Mouse (Mus musculus): ENCODE results near the gene Cdhr3.
A peak's percentile ranks its signal among the peaks of the same experiment; 100 is the strongest.
"Not testable (repeated sequence)": the region's sequence is repeated elsewhere in the genome, so short reads cannot be mapped to it uniquely, and the experiment has no call there.

The Cdhr3 gene

GRCm38 (mm10) chr12:33071901-33072672 lies 20.6 kb downstream of the Cdhr3 start:
- no peak for DNase-seq

- no peak for DNase-seq
Observed at GRCm38 (mm10) chr12:33068977-33069376, 23.7 kb downstream of the Cdhr3 start.

GRCm38 (mm10) chr12:33066355-33066754 lies 26.3 kb downstream of the Cdhr3 start:
- DNase-seq = no peak

GRCm38 (mm10) chr12:33065162-33065561 lies 27.5 kb downstream of the Cdhr3 start:
- no peak for DNase-seq

- no peak for DNase-seq
Observed at GRCm38 (mm10) chr12:33064266-33064665, 28.4 kb downstream of the Cdhr3 start.

GRCm38 (mm10) chr12:33063250-33063649 lies 29.4 kb downstream of the Cdhr3 start:
- no peak for DNase-seq

- not testable (repeated sequence) for DNase-seq
Observed at GRCm38 (mm10) chr12:33062379-33062778, 30.3 kb downstream of the Cdhr3 start.

- DNase-seq = no peak
Observed at GRCm38 (mm10) chr12:33061651-33062050, 31.0 kb downstream of the Cdhr3 start.

GRCm38 (mm10) chr12:33057231-33058048 lies 35.2 kb downstream of the Cdhr3 start:
- DNase-seq = peak; percentile 12

- no peak for DNase-seq
Observed at GRCm38 (mm10) chr12:33056574-33056973, 36.1 kb downstream of the Cdhr3 start.

- no peak for DNase-seq
Observed at GRCm38 (mm10) chr12:33056074-33056473, 36.6 kb downstream of the Cdhr3 start.

- DNase-seq = no peak
Observed at GRCm38 (mm10) chr12:33053746-33054145, 38.9 kb downstream of the Cdhr3 start.

- DNase-seq = no peak
Observed at GRCm38 (mm10) chr12:33053311-33053710, 39.4 kb downstream of the Cdhr3 start.

- no peak for DNase-seq
Observed at GRCm38 (mm10) chr12:33048391-33048790, 44.3 kb downstream of the Cdhr3 start.

GRCm38 (mm10) chr12:33046434-33046833 lies 46.2 kb downstream of the Cdhr3 start:
- DNase-seq = no peak

GRCm38 (mm10) chr12:33045533-33046361 lies 46.9 kb downstream of the Cdhr3 start:
- DNase-seq = no peak

GRCm38 (mm10) chr12:33041476-33041875 lies 51.2 kb downstream of the Cdhr3 start:
- DNase-seq = no peak

GRCm38 (mm10) chr12:33040811-33041210 lies 51.9 kb downstream of the Cdhr3 start:
- no peak for DNase-seq

GRCm38 (mm10) chr12:33038676-33039075 lies 54.0 kb downstream of the Cdhr3 start:
- no peak for DNase-seq

GRCm38 (mm10) chr12:33035719-33036521 lies 56.8 kb downstream of the Cdhr3 start:
- peak; percentile 31 for DNase-seq

GRCm38 (mm10) chr12:33035089-33035718 lies 57.5 kb downstream of the Cdhr3 start:
- DNase-seq = no peak

All from kidney, adult 18-20 months (tissue).